Mouse (Mus musculus) heart, embryonic 11.5 days (tissue): ENCODE measurements around the gene Zfp688. TPM values are rescaled to one million over a fixed set of nuclear protein-coding genes. Genes with fewer than 3 reads are reported as not detected.
"Not testable (repeated sequence)": the region's sequence is repeated elsewhere in the genome, so short reads cannot be mapped to it uniquely, and the experiment has no call there.

Experiments
- ATAC-seq: fragments of 200-750 bp; cut with Nextera tagmentation; replicated peaks from 2 replicates; pipeline ENCODE4 v1.8.0; 2017; ENCODE audit warnings: moderate library complexity; ENCODE audit not compliant: insufficient number of reproducible peaks, low FRiP score, low TSS enrichment
- H3K27ac ChIP-seq: fragments of 300-500 bp; sonication (generic); 2 replicates; pipeline ENCODE4 v1.5.1; 2014; ENCODE audit warnings: mild to moderate bottlenecking, low read depth, low read length
- H3K27me3 ChIP-seq: fragments of 300-500 bp; sonication (generic); 2 replicates; pipeline ENCODE4 v1.6.1; 2014; ENCODE audit warnings: mild to moderate bottlenecking, low read length, mixed read lengths; ENCODE audit not compliant: control insufficient read depth, insufficient read depth
- H3K36me3 ChIP-seq: fragments of 300-500 bp; sonication (generic); 2 replicates; pipeline ENCODE4 v1.6.1; 2014; ENCODE audit warnings: mild to moderate bottlenecking, low read length, moderate library complexity, mixed read lengths; ENCODE audit not compliant: control insufficient read depth, insufficient read depth
- H3K4me1 ChIP-seq: fragments of 300-500 bp; sonication (generic); 2 replicates; pipeline ENCODE4 v1.6.1; 2014; ENCODE audit warnings: low read length; ENCODE audit not compliant: control insufficient read depth, insufficient read depth
- H3K4me2 ChIP-seq: fragments of 300-500 bp; sonication (generic); 2 replicates; pipeline ENCODE4 v1.6.1; 2014; ENCODE audit warnings: mild to moderate bottlenecking, moderate library complexity
- H3K4me3 ChIP-seq: fragments of 300-500 bp; sonication (generic); 2 replicates; pipeline ENCODE4 v1.5.1; 2014; ENCODE audit warnings: low read depth, low read length
- H3K9ac ChIP-seq: fragments of 300-500 bp; sonication (generic); 2 replicates; pipeline ENCODE4 v1.6.1; 2014; ENCODE audit warnings: mild to moderate bottlenecking, low read depth, low read length, moderate library complexity
- H3K9me3 ChIP-seq: fragments of 300-500 bp; sonication (generic); replicated peaks from 2 replicates; pipeline ENCODE4 v1.6.1; 2016; ENCODE audit warnings: low read length; ENCODE audit not compliant: control insufficient read depth
- WGBS: fragments of 180-500 bp; shearing (Covaris S2); extraction: QIAGEN DNeasy Blood & Tissue Kit; methylation state at CpG from one replicate; pipeline ENCODE4 v1.1.7; 2014; ENCODE audit not compliant: insufficient replicate concordance; 5-methylcytosine and 5-hydroxymethylcytosine counted together
- polyA plus RNA-seq: library from polyadenylated mRNA; unstranded; fragments of >200 nt; fragmentation: Nextera tagmentation; extraction: Ambion mirVana; gene quantifications from 2 replicates; pipeline ENCODE4 v1.2.1, GENCODE M21; 2014

Zfp688 gene
- polyA plus RNA-seq, 1 experiment from 2014 or later: 23.5 TPM

DNA sequence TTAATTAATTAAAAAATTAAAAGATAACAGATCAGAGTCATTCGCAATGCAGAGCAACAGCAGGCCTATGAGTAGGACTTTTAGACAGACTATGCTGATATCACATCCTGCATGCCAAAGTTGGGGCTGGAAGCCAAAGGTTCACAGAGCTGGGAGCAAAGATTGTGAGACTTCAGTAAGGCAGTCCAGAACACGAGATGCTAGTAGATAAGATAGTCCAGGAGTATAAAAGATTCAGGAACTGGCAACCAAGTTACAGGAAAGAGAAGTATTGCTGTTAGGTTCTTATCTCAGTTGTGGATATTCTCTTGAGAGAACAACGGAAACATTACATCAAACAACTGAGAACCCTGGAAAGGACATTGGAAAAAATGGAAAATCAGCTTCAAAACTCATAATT is 4.5 kb upstream of the Zfp688 start:
- Histone ChIP-seq H3K9ac (no peak overlapping the region), H3K4me1 (peaks cover 3% of the 10 kb centered on the region; the same call in 1 of the 2 replicates), H3K4me3 (no peak overlapping the region), H3K9me3 (no peaks in the 10 kb centered on the region), H3K27me3 (peaks cover 10% of the 10 kb centered on the region), H3K36me3 (no peaks in the 10 kb centered on the region), H3K4me2 (no peak overlapping the region), H3K27ac (no peak overlapping the region)
- 55% methylated on average over 3 of the region's 3 CpGs for WGBS
- no peak for ATAC-seq

- no peak overlapping the region for H3K4me2 ChIP-seq
- H3K27ac ChIP-seq: no peak overlapping the region
- ATAC-seq: no peak
- 72% methylated on average over 2 of the region's 2 CpGs for WGBS
- no peaks in the 10 kb centered on the region for H3K36me3 ChIP-seq
- no peaks in the 10 kb centered on the region for H3K9me3 ChIP-seq
- no peak overlapping the region for H3K4me3 ChIP-seq
- H3K9ac ChIP-seq: no peak overlapping the region
- peaks cover 8% of the 10 kb centered on the region for H3K4me1 ChIP-seq
- H3K27me3 ChIP-seq: peaks cover 10% of the 10 kb centered on the region
Observed at GRCm38 (mm10) chr7:127425911-127426310, 4.0 kb upstream of the Zfp688 start.

GRCm38 (mm10) chr7:127425291-127425690 is 3.4 kb upstream of the Zfp688 start:
- WGBS: 81% methylated on average over 3 of the region's 3 CpGs
- H3K4me2 ChIP-seq: no peak overlapping the region
- H3K4me1 ChIP-seq: peaks cover 8% of the 10 kb centered on the region
- H3K27me3 ChIP-seq: peaks cover 10% of the 10 kb centered on the region
- no peaks in the 10 kb centered on the region for H3K36me3 ChIP-seq
- no peak overlapping the region for H3K4me3 ChIP-seq
- no peak for ATAC-seq
- H3K27ac ChIP-seq: no peak overlapping the region
- H3K9ac ChIP-seq: no peak overlapping the region
- H3K9me3 ChIP-seq: no peaks in the 10 kb centered on the region

DNA sequence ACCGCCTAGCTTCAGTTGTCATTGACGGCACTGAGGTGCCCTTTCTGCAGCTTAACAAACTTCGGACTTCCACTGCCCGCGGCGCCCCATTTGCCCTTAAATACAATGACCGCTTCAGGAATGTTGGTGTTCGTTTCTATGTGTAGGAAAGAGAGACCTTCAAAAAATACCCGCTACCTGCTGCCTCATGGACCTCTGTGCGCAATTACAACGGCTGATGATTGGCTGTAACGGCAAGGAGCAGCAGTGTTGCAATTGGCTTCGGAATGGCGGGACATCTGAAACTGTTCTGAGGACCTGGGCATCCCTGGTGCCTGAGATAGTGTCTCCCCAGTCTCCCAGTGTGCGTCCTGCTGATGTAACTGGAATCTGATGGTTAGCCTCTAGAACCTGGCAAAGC is 379 bp upstream of the Zfp688 start:
- Histone ChIP-seq H3K4me3 (peak overlapping the region; percentile 74), H3K9me3 (no peaks in the 10 kb centered on the region), H3K36me3 (no peaks in the 10 kb centered on the region), H3K4me2 (peak overlapping the region; percentile 83), H3K27ac (no peak overlapping the region), H3K9ac (peak overlapping the region; percentile 80), H3K4me1 (peaks cover 8% of the 10 kb centered on the region), H3K27me3 (peaks cover 10% of the 10 kb centered on the region)
- WGBS: under 1% methylated on average over 15 of the region's 15 CpGs
- ATAC-seq: no peak

- Histone ChIP-seq H3K4me1 (no peaks in the 10 kb centered on the region), H3K4me2 (no peak overlapping the region), H3K9me3 (no peaks in the 10 kb centered on the region), H3K27me3 (no peaks in the 10 kb centered on the region), H3K4me3 (no peak overlapping the region), H3K36me3 (no peaks in the 10 kb centered on the region), H3K9ac (no peak overlapping the region), H3K27ac (no peak overlapping the region)
- ATAC-seq: no peak
- WGBS: 62% methylated on average over 2 of the region's 2 CpGs
Observed at GRCm38 (mm10) chr7:127411418-127411817, 10.4 kb downstream of the Zfp688 start.

DNA sequence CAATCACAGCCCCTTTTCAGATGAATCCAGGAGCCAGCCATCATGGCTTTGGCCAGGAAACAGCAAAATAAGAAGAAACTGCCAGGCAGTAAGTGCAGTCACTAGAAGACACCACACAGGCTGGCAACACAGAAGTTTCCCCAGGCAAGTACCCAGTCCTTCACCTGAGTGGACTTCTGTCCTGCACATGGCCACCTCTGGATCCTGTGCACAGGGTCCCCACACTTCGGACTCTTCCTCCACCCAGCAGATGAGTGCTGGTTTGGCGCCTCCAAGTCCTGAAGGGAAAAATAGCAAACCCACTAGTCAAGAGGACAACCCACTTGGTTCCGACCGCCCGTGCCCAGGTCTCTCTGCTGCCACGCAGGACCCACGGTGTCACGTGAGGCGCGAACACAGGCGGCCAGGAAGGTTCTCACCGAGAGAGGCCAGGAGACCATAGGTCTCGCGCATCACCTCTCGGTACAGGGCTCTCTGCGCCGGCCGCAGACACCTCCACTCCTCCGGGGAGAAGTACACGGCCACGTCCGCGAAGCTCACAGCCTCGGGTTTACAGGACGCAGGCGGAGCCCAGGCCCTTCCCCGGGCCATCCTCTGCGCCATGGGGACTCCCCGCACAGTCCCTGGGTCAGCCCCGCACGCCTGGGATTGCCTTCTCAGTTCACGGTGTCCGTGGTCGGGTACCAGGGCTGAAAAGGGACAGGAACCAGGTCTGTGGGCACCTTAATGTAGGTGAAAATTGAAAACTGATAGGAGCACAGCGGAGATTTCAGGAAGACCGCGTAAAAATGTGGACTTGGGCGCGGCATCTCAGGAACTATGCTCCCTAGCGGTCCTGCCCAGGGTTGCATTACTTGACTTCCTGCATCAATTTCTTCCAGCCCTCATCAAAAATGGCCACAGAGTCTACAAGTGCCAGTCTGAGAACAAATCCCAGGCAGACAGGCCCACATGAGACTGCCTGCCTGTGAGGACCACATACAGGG is 15.6 kb downstream of the Zfp688 start, which contains the start of gene Zfp764:
Gene Zfp764, minus strand, starts transcription at position 821 of the 986 bp plus-strand sequence.
- Histone ChIP-seq H3K4me2 (peak within 1 kb of the TSS; percentile 90), H3K4me3 (peak within 1 kb of the TSS; percentile 57), H3K9ac (peak within 1 kb of the TSS; percentile 84)
- H3K4me1 ChIP-seq, H3K27me3 ChIP-seq, H3K36me3 ChIP-seq, H3K27ac ChIP-seq, H3K9me3 ChIP-seq: not testable (repeated sequence)
- ATAC-seq: peak; percentile 61
- WGBS: 5% methylated on average over 40 of the region's 40 CpGs

DNA sequence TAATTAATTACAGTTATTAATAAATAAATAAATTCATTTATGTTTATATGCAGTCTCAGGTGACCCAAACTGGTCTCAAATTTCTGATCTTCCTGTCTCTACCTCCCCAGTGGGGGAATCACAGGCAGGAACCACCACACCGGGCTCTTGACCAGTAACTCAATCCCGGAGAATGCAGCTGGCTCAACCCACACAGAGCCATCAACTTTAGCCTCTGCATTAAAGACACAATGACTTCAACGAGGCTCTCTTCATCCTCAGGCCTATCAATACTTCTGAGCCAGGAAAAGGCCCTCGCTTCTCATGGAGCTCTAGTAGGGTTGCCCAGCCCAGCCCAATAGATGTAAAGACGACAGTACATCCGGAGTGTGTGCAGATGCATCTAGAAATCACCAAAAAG is 17.8 kb downstream of the Zfp688 start:
- H3K9ac ChIP-seq, H3K4me1 ChIP-seq, ATAC-seq, H3K4me2 ChIP-seq, H3K4me3 ChIP-seq, H3K9me3 ChIP-seq, H3K27ac ChIP-seq, H3K36me3 ChIP-seq, H3K27me3 ChIP-seq: not testable (repeated sequence)
- WGBS: 84% methylated on average over 6 of the region's 6 CpGs

DNA sequence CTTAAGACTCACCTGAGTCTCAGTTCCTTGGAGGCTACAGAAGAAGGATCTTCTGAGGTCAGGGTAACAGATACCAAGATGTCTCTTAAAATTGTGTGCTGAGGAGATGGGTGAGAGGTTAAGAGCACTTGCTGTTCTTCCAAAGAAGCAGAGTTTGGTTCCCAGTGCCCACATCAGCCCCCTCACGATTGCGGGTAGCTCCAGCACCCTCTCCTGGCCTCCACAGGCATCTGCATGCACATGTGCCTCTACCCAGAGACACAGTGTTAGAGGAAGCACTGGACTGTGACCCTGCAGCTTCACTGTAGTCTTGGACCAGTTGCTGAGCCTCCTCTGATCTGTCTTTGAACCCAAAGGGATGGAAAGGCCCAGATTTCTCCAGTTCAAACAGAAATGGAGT is 18.9 kb downstream of the Zfp688 start:
- Histone ChIP-seq H3K4me1 (no peaks in the 10 kb centered on the region), H3K27me3 (no peaks in the 10 kb centered on the region), H3K9me3 (no peaks in the 10 kb centered on the region), H3K4me2 (no peak overlapping the region), H3K27ac (no peak overlapping the region), H3K9ac (no peak overlapping the region), H3K36me3 (no peaks in the 10 kb centered on the region), H3K4me3 (no peak overlapping the region)
- ATAC-seq: no peak
- WGBS: 32% methylated on average over 2 of the region's 2 CpGs

- Histone ChIP-seq H3K27ac (no peak overlapping the region), H3K4me1 (no peaks in the 10 kb centered on the region), H3K4me3 (no peak overlapping the region), H3K9ac (no peak overlapping the region), H3K27me3 (no peaks in the 10 kb centered on the region), H3K36me3 (no peaks in the 10 kb centered on the region), H3K4me2 (no peak overlapping the region), H3K9me3 (no peaks in the 10 kb centered on the region)
- no peak for ATAC-seq
- WGBS: 66% methylated on average over 3 of the region's 3 CpGs
Observed at GRCm38 (mm10) chr7:127400355-127400754, 21.5 kb downstream of the Zfp688 start.
